Mouse (Mus musculus): Measurements from ENCODE around the gene Rassf1. TPM values are rescaled to one million over a fixed set of nuclear protein-coding genes. Genes with fewer than 3 reads are reported as not detected.

Rassf1 gene
- 10 to 100 TPM; 15.1 TPM for total RNA-seq (2021)
- long read RNA-seq, experiment 1, transcript Rassf1-201 (5 exons, 1,727 nt): major isoform, 11 of 13 reads
- long read RNA-seq, experiment 1, partial matches to known transcripts: 0 of 13 reads
- long read RNA-seq, experiment 1, other reads (novel, unspliced or antisense): 1 of 13 reads
- long read RNA-seq, experiment 2, partial matches to known transcripts: 0 of 8 reads
- long read RNA-seq, experiment 2, other reads (novel, unspliced or antisense): 3 of 8 reads

GRCm38 (mm10) chr9:107551117-107551889, at the start of gene Rassf1:
Gene Rassf1, plus strand, starts transcription at chr9:107551555.
- DNase-seq: peak; percentile 77 to 85

- no peak for DNase-seq
Measured at GRCm38 (mm10) chr9:107502131-107502846, 49.1 kb upstream of the Rassf1 start.

GRCm38 (mm10) chr9:107504662-107505537, 46.5 kb upstream of the Rassf1 start:
- DNase-seq: no peak

GRCm38 (mm10) chr9:107508266-107508665, 43.1 kb upstream of the Rassf1 start:
- no peak for DNase-seq

- DNase-seq: no peak
Measured at GRCm38 (mm10) chr9:107510384-107511100, 40.8 kb upstream of the Rassf1 start.

- no peak for DNase-seq
Measured at GRCm38 (mm10) chr9:107511436-107511835, 39.9 kb upstream of the Rassf1 start.

GRCm38 (mm10) chr9:107512326-107512725, 39.0 kb upstream of the Rassf1 start:
- no peak for DNase-seq

- peak; percentile 69 to 89 for DNase-seq
Measured at GRCm38 (mm10) chr9:107514303-107514955, 36.9 kb upstream of the Rassf1 start.

- no peak for DNase-seq
Measured at GRCm38 (mm10) chr9:107520331-107520730, 31.0 kb upstream of the Rassf1 start.

- DNase-seq: no peak
Measured at GRCm38 (mm10) chr9:107521190-107521589, 30.2 kb upstream of the Rassf1 start.

- DNase-seq: no peak
Measured at GRCm38 (mm10) chr9:107521711-107522399, 29.5 kb upstream of the Rassf1 start.

GRCm38 (mm10) chr9:107522400-107522711, 29.0 kb upstream of the Rassf1 start:
- no peak for DNase-seq

GRCm38 (mm10) chr9:107526198-107527026, 24.9 kb upstream of the Rassf1 start:
- peak; percentile 43 to 55 for DNase-seq

GRCm38 (mm10) chr9:107533791-107534407, 17.5 kb upstream of the Rassf1 start, which contains the start of gene Tmem115:
Gene Tmem115, plus strand, starts transcription at chr9:107533945.
- peak; percentile 91 to 98 for DNase-seq

GRCm38 (mm10) chr9:107534408-107535202, 16.8 kb upstream of the Rassf1 start:
- no peak for DNase-seq

GRCm38 (mm10) chr9:107538231-107538630, 13.1 kb upstream of the Rassf1 start:
- no peak for DNase-seq

- no peak for DNase-seq
Measured at GRCm38 (mm10) chr9:107538711-107539110, 12.6 kb upstream of the Rassf1 start.

GRCm38 (mm10) chr9:107539940-107540339, 11.4 kb upstream of the Rassf1 start:
- no peak for DNase-seq
